Mouse (Mus musculus): ENCODE results near the gene Slc25a47.
A peak's percentile ranks its signal among the peaks of the same experiment; 100 is the strongest.
"Not testable (repeated sequence)": the region's sequence is repeated elsewhere in the genome, so short reads cannot be mapped to it uniquely, and the experiment has no call there.

Gene Slc25a47

DNA sequence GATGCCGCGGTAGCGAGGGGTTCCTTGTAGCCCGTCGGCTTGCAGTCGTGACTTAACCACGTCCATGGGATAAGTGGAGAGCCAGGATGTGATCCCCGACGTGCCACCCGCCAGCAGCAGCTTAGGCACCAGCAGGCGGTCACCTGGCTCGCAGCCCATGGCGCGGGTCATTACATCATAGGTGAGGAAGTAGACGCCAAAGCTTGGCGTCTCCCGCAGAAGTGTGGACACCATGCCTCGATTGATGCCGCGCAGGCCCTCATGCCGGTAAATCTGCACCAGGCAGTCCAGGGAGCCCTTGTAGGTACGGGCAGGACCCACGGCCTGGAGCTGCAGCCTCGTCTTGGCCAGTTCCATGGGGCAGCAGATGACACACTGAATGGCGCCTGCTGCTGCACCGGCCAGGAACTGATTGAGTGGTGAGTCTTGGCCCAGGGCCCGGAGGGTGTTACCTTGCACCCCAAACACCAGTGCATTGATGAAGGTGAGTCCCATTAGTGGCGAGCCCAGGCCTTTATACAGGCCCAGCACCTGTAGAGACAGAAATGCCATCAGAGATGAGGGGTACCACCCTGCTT, 8.8 kb upstream of the Slc25a47 start:
- DNase-seq (ENCODE audit: low read depth), result no peak

DNA sequence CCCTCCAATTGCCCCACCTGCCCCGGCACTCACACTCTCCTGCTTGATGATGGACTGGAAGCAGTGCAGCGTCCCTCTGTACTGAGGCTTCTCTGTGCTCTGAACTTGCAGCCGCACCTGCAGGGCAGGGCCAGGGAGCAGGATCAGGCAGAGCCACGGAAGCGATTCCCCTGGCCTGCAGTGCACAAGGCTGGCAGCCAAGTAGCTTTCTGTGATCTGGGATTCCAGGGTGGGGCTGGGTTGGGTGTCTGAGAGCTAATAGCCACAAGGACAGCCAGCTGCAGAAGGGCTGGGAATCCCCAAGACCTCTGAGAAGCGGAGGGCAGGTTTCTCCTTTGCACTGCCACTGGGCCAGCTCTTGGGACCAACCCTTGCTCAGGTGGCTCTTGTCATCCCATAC, 8.2 kb upstream of the Slc25a47 start:
- no peak for DNase-seq (ENCODE audit: low read depth)

DNA sequence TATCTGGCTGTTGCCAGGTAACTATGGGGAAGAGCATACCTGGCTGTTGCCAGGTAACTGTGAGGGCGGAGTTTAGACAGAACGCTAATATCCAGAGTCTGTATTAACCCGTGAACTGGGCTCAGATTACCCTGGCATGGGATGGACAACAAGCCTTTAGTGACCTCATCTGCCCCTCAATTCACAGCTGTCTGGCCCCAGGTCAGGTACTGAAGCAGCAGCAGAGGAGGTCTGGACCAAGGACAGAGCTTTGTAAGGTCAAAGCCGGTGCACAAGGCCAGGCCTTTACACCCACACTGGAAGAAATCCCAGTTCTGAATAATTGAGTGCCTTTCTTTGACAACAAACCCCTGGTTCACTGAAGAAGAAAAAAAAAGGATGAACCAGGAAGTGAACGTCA, 6.2 kb upstream of the Slc25a47 start:
- no peak for DNase-seq (ENCODE audit: low read depth)

DNA sequence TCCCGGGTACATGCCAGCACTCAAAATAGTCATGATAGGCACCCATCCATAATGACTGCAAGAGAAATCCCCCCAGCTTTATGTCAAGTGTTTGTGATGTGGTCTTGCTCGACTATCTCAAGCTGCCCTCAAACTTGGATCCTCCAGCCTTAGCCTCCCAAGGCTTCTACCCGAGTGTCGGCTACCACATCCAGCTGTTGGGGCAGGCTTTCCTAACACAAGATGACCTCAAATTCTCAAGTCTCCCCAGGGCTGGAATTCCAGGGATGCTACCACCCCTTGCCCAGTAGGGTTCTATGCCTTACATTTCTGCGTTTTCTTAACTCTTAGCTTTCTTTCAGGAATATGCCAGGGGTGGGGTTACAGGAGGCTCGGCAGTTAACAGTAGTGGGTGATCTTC, 5.5 kb upstream of the Slc25a47 start:
- no peak for DNase-seq (ENCODE audit: low read depth)

DNA sequence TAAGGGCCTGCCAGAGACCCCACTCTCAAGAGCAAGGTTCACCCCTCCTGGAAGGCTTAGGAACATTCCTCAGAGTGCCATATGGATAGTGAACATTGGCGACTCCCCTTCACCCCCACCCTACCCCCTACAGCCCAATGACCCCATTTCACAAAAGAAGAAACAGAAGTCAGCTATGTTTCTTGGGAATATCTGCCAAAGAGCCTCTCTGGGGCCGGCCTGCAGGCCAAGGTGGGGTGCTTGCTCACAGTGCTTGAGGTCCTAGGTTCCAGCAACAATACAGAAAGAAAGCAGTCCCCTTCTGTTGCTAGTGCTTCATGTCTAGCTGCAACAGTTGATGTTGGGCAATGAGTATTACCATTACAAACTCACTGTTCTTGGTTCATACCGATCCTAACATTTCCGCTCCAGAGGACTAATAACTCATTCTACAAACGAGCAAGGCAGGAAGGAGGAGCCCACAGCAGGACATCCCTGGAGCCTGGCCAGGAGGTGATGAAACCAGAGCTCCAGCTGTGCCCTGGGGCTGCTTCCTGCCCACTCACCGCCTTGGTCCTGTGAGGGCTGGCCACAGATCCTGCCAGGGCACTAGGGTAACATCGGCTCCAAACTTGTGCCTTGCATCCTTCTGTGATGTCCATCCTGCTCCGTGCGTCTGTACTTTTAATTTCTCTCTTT, 3.7 kb upstream of the Slc25a47 start:
- peak; percentile 92 for DNase-seq (ENCODE audit: low read depth)

DNA sequence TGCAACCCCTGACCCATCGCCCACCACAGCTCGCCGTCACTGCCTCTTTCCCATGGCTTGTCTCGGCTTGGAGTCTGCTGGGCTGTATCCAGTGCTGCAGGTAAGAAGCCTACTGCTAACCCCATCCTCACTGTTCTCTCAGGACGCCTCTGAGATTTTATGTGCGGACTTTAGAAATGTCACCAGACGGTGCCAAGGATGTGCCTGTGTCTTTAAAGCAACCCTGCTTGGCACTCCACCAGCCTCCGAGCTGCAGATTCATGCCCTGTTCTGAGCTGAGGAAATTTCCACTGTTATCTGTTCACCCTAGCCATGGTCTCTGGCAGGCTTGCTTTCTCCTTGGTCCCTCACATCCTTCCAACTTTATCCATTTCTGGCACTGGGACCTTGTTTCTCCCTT, 3.0 kb upstream of the Slc25a47 start:
- no peak for DNase-seq (ENCODE audit: low read depth)

DNA sequence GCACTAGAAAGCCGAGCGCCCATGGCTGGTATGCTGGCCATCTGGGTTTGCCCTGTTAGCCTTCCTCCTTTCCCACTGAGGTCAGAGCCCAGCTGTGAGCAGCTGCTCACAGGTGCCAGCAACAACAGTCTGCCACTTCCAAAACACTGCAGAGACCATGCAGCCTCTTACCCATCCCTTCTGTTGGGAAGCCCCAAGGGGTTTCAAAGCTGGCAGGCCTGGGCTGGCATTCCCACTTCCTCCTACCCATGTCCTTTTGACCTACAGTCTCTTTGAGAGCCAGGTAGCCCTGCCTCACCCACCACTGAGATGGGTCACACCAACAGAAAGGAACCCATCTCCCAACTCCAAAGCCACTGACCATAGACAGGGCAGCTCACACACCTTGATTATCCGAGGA, 2.4 kb upstream of the Slc25a47 start:
- DNase-seq (ENCODE audit: low read depth), result no peak

DNA sequence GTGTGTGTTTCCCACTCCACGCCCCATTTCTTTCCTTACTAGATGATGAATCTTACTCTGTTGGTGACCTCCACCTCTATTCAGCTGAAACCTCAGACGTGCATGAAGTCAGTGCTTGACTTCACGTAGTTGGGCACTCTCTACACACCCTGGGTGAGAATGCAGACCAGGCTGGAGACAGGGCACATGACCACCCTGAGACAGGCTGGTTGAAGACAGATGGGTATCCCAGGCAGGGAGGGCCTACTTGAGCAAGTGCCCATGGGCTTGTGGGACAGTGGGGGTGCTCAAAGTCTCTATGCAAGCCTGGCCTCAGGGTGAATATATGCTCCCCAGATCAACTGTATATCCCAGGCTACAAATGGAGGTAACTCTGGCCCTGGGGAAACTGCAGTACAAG, 1.5 kb upstream of the Slc25a47 start:
- DNase-seq (ENCODE audit: low read depth), result no peak

DNA sequence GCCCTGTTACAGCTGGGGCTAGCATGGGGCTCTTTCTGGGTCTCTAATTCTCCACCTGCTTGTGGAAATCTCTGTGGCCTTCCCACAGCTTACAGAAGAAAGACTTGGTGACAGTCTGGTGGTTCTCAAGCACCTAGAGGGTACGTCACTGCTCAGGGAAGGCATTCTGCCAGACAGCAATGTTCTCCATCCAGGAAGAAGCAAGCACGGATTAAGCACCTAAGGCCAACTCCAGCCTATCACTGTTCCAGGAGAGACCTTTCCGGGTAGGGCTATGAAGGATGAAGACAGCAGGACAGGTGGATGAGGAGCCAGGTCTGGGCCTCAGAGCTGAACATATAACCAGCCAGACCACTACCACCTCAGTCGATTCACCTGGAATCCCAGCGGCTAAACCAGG, 1.1 kb upstream of the Slc25a47 start:
- no peak for DNase-seq (ENCODE audit: low read depth)

DNA sequence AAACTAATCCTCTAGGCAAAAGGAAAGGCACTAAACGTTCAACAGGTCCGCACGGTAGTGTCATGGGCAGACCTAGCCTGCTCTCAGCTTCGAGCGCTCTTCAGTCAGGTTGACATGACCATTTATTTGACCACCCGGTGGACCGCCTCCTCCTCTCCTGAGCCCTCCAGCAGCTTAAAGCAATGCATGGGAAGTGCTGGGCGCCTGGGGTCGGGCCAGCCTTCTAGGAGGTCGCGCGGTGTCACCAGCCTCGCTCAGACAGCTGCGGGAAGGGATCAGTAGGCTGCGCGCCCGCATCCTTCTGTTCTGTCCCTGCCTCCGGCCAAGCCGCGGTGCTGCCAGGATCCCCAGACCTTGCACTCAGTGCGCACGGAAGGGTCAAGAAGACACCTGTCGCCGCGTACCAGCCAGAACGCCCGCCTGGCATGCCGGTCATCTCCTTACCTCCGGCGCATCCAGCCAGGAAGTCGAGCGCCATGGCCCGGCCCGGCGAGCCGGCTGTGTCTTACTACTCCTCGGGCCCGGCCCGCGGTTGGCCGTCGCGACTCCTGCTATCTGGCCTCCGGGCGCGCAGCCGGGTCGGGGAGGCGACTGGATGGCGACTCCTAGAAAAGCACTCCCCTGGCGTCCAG, 522 bp upstream of the Slc25a47 start:
- DNase-seq (ENCODE audit: low read depth), result no peak

DNA sequence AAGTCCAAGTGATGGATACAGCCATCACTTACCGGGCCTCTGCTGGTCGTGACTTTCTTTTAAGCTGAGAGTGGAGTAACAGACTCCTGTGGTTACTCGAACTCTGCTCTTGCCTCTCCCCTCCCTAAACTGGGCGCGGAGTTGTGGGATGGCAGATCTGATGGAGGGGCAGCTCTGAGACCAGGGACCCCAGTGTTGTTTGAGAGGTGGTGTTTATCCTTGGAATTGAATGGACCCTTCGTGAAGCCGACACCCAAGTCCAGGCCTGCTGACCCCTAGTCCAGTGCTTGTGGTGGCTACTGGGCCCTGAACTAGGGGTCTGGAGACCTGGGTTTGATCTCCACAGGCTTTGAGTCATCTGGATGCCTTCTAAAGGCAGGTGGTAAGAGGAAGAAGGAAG, 876 bp downstream of the Slc25a47 start:
- no peak for DNase-seq (ENCODE audit: low read depth)

DNA sequence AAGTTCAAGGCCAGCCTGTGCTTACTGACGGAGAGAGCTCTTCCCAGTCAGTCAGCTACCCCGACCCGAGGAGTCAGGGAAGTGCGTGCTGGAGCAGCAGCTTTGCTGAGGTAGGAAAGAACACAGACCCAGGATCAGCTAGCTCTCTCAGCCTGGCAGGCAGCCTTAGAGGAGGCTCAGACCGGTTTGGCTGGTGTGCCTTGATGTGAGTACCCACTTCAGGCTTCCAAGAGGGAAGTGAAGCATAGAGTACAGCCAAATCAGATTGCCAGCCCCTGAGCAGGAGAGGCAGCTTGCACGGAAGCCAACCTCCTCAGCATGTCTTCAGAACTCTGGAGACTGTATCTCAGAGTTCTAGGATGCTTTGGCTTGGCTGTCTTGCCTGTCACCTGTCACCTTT, 5.3 kb downstream of the Slc25a47 start:
- no peak for DNase-seq (ENCODE audit: low read depth)

DNA sequence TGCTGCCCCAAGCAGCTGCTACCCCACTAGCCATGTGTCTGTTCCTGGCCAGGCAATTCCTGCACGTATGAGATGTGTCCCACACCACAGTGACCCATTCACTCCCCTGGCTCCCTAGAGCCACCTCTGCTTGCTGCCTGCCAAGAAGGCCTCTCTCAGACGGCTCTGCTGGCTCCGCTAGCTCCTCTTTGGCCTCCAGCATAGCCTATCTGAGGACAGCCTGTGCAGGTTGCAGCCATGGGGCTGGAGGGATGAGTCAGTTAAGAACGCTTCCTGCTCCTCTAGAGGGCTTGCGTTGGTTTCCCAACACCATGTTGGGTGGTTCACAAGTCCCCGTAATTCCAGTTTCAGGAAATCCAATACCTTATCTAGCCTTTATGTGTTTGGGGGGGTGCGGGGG, 6.8 kb downstream of the Slc25a47 start:
- peak; percentile 65 for DNase-seq (ENCODE audit: low read depth)

DNA sequence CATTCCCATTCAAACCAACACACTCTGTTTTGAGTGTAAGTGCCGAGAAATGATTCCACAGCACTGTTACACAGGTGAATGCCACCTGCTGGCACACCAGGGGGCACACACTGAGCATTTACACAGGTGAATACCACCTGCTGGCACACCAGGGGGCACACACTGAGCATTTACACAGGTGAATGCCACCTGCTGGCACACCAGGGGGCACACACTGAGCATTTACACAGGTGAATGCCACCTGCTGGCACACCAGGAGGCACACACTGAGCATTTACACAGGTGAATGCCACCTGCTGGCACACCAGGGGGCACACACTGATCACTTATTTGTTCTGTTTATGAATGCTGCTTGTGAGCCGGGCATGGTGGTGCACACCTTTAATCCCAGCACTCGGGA, 12.2 kb downstream of the Slc25a47 start:
- not testable (repeated sequence) for DNase-seq (ENCODE audit: low read depth)

DNA sequence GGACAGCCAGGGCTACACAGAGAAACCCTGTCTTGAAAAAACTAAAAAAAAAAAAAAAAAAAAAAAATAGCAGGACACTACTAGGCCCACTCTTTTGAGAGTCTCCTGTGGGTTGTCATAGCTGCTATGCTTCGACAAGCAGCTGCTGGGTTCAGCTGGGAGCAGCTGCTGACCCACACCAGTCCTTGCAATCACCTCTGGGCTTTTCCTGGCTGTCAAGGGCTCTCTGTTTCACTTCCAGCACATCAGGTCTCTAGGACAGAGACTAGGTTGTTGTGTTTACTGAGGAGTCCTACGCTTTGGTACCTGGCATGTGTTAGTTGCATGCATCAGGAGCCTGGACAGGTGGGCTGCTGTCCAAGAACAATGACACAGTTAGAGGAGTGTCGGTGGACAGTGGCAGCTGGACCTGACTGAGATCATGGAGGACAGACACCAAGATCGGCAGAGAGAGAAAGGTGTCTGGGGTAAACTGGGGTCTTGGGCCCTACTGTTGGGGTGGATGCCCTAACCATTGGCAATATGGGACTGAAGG, 13.7 kb downstream of the Slc25a47 start:
- DNase-seq (ENCODE audit: low read depth), result no peak

DNA sequence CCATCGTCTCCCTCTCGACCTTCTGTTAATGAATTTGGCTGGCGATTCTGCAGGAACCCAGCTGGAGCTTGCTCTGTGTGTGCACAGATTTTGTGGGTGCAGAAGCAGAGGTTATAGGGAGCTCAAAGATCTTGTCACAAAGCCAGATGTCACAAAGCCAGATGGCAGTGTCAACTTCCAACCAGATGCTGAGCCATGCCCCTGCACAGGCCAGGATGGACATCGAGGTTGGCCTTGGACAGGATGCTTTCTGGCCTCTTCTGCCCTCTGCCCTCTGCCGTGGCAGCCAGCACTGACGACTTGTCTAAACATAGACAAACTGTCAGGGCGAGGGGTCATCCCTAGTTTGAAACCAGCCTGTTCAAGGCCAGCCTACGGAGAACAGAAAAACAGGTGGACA, 14.3 kb downstream of the Slc25a47 start:
- DNase-seq (ENCODE audit: low read depth), result no peak

DNA sequence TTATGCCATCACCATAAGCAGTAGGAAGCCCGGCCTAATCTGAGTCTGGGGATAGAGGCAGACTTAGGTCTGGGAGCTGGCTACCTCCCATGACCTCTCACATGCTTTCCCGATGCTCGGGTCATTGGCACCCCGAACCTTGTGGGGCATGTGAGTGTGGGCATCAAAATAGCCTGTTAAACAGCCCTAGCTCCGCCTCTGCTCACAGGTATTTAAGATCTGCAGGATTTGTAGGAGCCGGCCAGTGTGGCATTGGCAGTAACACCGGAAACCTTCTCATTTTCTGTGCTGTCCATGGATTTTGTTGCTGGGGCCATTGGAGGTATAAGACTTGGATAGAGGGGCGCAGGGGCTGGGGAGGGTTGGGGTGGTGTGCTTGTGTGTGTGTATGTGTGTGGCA, 15.0 kb downstream of the Slc25a47 start:
- DNase-seq (ENCODE audit: low read depth), result no peak

DNA sequence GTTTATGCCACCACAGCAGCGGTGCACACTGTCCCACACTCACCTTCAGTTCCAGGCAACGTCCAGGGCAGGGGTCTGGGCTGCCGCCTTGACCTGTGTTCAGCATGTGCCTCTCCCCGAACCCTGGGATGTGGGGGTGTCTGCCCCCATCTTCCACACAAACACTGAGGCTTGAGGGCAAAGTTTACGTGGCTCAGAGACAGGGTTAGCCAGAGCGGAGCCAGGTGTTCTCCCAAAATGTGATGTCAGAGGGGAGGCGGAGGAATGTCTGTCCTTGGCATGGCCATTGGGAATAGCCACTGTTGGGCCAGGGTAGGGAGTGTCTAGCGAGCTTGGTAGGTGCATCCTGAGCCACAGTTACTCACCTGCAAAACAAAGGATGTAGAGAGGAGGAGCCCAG, 17.0 kb downstream of the Slc25a47 start:
- no peak for DNase-seq (ENCODE audit: low read depth)

DNA sequence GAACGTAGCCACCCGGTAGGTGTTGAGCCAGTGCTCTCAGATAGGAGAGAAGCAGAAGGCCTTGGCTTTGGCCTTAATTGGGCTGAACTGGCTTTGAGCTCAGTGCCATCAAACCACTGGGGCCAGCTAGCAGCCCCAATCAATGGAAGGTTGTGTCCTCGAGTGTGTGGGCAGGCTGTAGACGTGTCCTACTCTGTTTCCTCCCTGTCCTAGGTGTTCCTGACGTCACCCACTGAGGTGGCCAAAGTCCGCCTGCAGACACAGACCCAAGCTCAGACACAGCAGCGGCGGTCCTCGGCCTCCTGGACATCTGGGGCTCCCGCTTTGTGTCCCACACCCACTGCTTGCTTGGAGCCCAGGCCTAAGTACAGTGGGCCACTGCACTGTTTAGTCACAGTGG, 19.2 kb downstream of the Slc25a47 start:
- DNase-seq (ENCODE audit: low read depth), result no peak

DNA sequence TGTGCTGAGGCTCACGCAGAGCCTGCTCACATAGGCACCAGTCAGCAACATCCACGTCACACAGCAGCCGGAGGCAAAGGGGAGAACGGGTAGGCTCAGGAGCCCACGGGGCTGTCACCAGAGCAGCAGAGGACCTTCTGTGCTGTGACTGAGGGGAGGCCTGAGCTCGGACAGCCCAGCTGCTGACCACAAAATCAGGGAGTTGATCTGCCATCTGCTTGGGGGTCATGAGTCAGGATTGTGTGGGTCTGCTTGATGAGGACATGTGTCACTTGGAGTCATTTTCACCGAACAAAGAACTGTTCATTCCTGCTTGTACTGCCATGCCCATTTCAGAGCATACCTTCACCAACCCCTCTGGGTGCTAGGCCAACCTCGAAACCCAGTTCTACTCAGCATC, 20.3 kb downstream of the Slc25a47 start:
- DNase-seq (ENCODE audit: low read depth), result peak; percentile 11

DNA sequence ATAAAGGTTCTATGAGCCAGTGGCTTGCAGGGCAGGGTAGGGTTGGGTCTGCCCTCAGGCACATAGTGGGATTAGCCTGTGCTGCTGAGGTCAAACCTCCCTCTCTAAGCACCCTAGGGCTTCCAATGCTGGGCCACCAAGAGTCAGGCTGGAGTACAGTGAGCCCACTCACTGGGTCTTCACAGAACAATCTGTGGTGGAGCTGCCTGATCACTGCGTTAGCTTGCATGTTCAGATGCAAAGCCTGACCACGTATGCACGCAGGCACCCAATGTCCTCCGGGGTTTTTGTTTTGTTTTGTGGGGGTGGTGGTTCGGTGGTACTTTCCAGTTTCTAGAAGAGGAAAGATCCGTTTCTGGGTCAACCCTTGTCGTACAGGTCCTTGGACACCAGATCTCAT, 21.3 kb downstream of the Slc25a47 start:
- DNase-seq (ENCODE audit: low read depth), result no peak

DNA sequence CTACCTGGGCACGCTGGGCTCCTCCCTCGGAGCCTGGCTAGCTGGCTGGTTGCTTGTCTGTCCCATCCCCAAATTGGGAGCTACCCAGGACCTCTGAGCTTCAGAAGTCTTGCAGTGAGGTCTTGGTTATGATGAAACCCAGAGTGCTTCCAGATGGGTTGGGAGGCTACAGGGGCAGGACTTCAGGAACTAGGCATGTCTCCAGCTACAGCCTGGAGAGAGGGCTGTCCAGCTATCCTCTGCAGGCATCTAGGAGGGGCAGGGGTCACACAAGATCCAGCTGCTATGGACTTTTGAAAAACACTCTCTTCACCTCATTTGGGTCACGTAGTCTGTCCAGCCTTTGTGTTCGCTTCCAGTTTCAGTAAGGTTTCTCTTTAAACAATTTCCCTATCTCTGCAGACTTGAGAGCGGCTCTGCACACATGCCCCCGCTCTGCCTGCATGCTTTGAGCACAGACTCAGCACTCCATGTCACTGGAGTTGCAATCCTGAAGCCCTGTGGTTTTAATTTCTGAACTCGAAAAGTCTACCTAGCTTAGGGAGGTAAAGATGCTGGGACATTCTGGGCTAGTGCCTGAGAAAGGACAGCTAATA, 21.8 kb downstream of the Slc25a47 start:
- no peak for DNase-seq (ENCODE audit: low read depth)

DNA sequence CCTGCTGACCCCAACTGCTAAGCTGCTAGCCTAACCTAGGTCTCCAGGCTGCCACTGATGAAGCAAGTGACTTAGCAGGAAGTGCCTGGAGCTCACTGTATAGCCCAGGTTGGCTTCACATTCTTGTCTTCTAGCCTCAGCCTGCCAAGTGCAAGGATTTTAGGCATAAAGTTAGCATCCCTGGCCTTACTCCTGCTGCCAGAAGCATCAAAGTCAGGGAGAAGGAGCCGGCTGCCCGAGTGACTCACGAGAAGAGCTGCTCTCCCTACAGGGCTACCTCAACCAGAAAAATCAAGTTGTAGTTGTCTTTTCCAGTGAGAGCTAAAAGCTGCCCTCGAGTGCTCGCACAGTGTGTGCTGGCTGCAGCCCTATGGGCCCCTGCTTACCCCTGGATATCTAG, 22.6 kb downstream of the Slc25a47 start:
- no peak for DNase-seq (ENCODE audit: low read depth)

Measured in 416B (cell line).